Mouse (Mus musculus): Measurements from ENCODE around the gene Ubfd1.

Ubfd1 gene

DNA sequence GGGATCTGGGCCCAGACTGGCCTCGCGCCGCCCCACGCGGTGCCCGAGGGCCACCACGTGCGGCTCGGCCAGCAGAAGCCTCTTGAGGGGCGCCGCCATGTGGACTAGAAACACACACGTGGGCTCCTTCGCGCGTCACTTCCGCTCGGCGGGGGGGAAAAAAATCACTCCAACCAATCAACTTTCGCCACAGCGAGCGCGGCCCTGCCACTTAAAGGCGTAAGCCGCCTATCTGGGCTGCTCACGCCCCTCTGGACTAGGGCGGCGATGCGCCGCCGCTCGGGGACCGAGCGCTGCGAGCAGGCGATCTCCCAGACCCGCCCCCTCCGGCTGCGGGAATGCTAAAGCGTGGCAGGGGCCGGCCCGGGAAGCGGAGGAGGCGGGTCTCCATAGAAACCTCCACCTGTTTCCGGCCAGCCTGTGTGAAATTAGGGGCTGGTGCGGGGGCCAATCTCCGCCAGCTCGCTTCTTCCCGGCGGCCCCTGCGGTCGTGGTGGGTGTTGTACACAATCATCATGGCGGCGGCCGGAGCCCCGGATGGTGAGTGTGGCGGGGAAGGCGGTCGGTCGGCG lies at the start of gene Ubfd1, which contains the start of gene Ears2:
TSS of gene Ubfd1 (plus strand) at position 231 of the 572 bp plus-strand sequence.
TSS of gene Ears2 (minus strand) at position 319 of the 572 bp plus-strand sequence.
- peak; percentile 96 to 97 for DNase-seq

DNA sequence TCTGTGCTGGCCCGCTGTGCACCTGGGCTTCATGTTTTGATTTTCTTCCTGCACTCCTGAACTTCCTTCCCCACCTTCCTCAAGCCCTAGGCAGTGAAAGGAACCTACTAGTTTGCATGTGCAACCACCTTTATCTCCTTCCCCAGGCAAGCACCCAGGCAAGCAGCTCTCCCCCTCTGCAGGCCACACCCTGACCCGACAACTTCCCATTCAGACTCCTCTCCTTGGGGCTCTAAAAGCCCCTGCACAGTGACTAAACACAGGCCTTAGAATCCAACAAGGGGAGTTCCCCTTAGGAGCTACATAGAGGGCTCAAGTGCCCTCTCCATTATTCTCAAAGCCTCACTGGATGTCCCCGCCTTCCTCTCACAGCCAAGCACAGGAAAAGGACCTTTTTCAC lies 48.7 kb upstream of the Ubfd1 start:
- no peak for DNase-seq

GRCm38 (mm10) chr7:122018978-122019377 lies 48.0 kb upstream of the Ubfd1 start:
- DNase-seq = no peak

DNA sequence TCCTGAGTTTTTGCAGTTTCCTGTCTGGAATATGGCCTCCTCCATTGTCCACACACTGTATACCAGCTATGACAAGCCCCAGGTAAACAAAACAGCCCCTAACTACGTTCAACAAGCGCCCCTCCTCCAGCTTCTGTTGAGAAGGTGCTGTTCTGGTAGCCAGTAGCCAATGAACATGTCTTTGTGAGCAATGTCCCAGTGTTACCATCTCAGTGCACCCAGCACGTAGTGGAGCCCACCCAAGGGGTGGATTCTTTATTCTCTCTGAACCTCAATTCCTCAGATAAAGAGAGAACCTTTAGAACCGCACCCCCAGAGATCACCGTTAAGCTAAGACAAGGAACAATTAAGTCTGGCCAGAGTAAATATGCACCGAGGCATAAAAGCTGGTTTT lies 46.7 kb upstream of the Ubfd1 start:
- DNase-seq = peak; percentile 14 to 35

DNA sequence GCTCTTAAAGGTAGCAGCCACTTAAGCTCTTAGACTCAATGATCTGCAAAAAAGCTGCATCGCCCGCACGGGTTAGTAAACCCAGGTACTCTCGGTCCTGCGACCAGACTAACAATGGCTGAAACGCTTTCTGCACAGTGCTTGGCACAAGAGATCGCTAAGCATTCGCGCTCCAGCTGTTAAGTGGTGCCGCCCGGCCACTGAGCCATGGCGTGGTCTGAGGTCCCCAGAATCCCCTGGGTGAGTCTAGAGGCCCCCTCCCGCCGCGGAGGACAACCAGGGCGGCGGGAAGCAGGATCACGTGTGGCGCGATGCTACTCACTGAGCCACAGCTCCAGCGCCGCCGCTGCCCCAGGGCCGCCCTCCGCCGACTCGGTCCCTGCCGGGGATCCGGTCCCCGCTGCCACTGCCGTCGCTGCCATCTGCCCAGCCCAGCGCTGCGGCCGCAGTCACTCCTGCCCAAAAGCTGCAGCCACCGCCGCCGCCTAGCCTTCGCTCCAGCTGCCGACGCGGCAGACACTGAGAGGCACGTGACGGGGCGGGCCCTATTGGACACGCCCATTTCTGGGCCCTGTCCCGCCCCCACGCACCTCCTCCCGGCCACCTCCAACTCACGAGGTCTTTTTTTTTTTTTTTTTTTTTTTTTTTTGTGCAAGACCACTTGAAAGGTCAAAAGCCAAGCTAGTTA lies 46.2 kb upstream of the Ubfd1 start, which contains the start of gene Gga2:
TSS of gene Gga2 (minus strand) at position 556 of the 688 bp plus-strand sequence.
- peak; percentile 92 to 94 for DNase-seq

- peak in 1 of 2 experiments; percentile 21 for DNase-seq
Measured at GRCm38 (mm10) chr7:122022131-122022530, 44.8 kb upstream of the Ubfd1 start.

DNA sequence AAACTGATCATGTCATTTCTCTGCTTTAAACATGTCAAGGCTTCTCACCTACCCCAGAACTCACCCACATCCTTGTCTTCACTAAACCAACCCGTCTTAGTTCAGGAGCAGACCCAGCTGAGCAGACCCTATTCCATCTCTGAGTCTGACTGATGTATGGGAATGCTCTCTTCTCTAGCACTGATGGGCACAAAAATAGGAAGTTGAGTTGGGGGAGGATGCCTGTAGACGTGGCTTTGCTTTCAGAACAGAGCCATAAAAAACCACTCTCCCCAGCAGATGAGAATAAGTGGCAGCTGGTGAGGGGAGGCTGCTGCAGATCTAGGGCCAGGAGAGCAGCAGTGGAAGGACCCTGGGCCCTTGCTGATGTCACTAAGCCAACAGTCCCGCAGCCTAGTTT lies 33.6 kb upstream of the Ubfd1 start:
- DNase-seq = no peak

DNA sequence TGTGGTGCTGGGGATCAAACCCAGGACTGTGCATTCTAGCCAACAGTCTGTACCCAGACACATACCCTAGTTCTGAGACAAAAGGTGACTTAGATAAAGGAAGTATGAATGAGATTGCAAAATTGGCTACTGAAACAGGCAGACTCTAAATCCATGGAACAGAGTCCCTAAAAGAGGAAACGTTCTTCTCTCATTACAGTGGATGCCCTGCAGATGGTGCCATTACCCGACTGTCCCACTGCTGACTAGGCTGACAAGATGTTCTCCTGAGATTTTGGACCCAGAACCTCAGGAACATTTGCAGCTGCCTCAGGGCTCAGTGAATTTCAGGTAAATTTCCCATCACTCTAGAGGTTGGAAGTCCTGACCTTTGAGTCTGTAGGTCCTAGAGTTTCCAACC lies 32.6 kb upstream of the Ubfd1 start:
- DNase-seq = peak; percentile 43 to 54

DNA sequence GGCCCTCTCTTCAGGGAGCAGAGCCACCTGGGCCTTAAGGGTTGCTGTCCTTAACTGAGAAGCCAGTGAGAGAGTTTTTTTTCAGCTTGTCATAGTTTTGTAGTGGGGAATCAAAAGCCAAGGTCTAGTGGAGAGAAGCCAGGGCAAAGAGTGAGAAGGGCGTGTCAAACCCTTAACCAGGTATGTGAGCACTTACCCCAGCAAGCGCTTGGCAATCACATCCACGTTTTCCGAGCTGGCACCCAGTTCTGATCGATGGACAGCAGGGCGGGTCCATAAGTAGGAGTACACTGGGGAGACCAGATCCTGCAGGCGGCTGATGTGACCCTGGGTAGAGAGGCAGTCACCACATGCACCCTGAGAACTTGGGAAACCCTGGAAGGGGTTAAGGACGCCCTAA lies 22.9 kb upstream of the Ubfd1 start:
- DNase-seq = no peak

GRCm38 (mm10) chr7:122045181-122045634 lies 21.8 kb upstream of the Ubfd1 start:
- DNase-seq = peak; percentile 39 to 64

DNA sequence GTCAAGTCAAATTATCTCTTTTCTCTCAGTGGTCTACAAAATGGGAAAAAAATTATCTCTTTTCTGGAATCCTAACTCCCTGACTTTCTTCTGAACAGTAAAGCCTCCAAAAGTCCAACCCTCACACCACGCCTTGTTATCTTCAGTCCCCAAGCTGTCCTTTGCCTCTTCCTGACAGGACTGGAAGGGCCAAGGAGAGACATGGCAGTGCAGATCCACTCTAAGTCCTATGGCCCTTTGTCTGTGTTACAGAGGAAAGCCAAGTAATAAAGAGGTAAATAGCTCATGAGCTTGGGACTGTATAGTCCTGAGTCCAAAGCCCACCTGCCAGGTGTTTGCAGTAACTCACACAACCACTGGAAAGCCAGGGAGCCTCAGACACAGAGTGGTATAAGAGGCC lies 21.3 kb upstream of the Ubfd1 start:
- no peak for DNase-seq

DNA sequence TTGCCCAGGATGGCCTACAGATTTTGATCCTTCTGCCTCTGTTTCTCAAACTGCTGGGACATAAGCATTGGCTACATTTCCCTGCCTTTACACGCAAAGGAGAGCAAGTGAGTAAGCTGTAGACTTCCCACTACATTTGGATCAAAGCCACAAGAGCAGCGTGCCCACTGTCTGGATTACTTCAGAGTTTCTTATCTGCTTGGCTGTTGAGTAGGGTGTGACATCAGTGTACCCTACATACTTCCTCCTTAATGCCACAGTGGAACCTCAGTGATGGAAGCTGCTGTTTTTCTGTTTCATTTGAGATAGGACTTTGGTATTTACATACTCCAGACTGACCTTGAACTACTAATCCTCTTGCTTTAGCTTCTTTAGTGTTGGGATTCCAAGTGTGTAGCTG lies 20.2 kb upstream of the Ubfd1 start:
- DNase-seq = no peak

- DNase-seq = no peak
Measured at GRCm38 (mm10) chr7:122048191-122048590, 18.8 kb upstream of the Ubfd1 start.

DNA sequence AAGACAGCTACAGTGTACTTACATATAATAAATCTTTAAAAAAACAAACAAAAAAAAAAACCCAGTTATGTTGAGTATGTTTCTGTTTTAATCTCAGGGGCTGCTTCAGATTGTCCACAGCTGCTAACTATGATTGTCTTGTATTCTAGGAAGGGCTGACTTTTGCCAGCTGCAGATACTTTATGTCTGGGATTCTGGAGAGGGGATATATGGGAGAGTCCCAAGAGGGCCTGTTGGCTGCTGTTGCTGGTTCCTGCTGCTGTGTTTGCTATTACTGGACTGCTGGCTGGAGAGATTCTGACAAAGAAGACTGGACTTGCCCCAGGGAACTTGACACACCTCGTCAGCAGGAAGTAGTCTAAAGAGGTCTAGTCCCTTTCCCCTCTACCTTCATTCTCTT lies 16.1 kb upstream of the Ubfd1 start:
- DNase-seq = peak; percentile 67 to 74

DNA sequence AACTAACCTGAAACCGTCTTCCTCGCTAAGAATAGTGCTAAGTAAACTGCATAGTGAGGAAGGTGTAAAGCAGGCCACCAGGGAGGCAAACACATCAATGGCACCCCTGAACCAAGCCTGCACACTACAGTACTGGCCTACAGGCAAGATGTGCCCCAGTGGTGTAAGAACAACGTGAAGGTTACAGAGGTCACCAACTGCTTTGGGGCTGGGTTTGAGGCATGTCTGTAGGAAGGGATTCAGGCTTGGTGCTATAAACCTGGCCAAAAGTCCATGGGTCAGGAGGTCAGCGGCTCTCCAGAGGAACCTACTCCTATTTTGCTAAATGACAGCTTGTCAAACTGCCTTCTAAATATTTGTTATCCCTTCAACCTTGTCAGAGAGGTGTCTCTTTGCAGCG lies 10.3 kb upstream of the Ubfd1 start:
- no peak for DNase-seq

DNA sequence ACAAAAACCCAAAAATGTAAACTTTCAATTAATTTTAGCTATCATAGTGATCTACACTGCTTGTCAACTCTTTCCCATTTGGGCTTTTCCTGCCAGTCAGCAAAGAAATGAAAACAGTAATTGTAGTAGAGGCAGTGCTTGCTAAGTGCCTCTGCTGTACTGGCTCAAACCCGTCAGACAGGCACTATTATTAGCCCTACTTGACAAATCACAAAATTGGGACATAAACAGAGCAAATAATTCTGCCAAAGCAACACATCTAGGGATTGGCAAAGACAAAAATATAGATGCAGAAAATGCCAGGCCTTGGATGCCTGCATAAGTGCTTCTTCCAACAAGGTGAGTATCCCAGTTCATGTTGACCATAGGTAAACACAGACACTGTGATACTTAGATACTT lies 1.3 kb upstream of the Ubfd1 start:
- DNase-seq = no peak

DNA sequence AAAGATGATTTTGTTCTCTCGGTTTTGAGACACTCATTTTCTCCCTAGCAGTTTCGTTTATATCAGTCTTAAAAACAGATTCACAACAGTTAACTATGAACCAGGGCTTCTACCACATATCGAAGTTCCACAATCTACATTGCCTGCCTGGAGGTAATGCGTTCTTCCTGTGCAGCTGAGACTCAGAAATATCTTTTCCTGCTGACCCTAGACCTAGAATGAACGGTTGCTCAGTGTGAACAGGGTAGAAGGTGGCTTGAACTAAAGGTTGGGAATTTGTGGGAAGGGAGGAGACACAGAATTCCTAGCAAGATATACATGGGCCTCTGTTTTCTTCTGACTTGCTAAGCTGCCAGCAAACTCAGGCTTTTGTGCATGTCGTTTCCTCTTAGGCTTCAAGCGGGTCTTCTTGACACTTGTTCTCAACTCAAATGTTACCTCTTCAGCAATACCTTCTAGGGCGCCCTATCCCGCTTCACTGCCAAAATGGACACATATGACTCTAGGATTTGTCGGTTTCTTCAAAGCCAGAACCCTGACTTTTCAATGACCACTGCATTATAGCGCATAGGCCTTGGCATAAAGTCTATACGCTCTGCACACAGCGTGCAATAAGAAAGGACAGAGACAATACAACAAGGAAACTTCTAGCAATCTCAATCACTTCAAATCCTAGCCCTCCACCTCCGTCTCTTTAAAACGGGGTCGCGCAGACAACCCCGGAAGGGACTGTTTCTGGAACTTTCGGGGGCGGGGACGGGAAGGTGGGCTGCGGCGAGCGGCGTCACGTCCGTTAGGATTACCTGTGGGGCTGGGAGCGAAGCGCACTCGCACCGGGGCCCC lies 652 bp upstream of the Ubfd1 start:
- DNase-seq = no peak

DNA sequence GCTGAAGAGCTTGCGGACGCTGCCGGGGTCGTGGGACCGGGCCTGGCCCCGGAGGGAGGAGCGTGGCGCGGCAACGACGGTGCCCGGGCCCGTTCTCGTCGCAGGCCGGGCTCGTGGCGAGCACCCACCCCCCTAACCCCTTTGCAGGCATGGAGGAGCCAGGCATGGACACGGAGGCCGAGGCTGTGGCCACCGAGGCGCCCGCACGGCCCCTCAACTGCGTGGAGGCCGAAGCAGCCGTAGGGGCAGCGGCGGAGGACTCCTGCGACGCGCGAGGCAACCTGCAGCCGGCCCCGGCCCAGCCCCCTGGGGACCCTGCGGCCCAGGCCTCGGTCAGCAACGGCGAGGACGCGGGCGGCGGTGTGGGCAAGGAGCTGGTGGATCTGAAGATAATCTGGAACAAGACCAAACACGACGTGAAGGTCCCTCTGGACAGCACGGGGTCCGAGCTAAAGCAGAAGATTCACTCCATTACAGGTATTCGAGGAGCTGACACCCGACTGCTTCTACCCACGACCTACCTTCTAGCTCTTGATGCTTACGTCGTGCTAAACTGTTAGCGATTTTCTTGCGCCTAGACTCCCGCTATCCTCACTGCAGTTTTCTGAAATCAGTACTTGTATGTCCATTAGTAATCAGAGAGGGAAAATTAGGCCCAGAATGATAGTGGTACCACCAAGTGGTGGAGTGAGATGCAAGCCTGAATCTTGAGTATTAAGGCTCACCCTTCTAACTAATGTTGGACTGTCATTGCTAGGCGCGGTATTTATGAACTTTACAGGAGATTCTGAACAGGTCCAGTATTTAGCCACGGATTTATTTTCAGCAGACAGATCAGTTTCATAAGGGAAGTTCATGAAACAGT lies 774 bp downstream of the Ubfd1 start:
- no peak for DNase-seq

- no peak for DNase-seq
Measured at GRCm38 (mm10) chr7:122074374-122074773, 7.4 kb downstream of the Ubfd1 start.

GRCm38 (mm10) chr7:122079798-122080554 lies 13.0 kb downstream of the Ubfd1 start:
- DNase-seq = no peak

- DNase-seq = no peak
Measured at GRCm38 (mm10) chr7:122081071-122081470, 14.1 kb downstream of the Ubfd1 start.

Data from kidney, postnatal 4 days (tissue).